Mouse (Mus musculus) kidney, postnatal 0 days (tissue): ENCODE results near the gene Rims1. TPM values are rescaled to one million over a fixed set of nuclear protein-coding genes. Genes with fewer than 3 reads are reported as not detected.

Experiments used
- ATAC-seq: fragments of 200-750 bp; cut with Nextera tagmentation; replicated peaks from 2 replicates; pipeline ENCODE4 v1.8.0; 2017; ENCODE audit warnings: low read depth, moderate number of reproducible peaks, moderate TSS enrichment, moderate library complexity; ENCODE audit not compliant: low FRiP score
- DNase-seq: peaks from one replicate; pipeline ENCODE4 v3.0.0-alpha.2; 2016; ENCODE audit warnings: low spot score
- H3K27ac ChIP-seq: fragments of 300-500 bp; sonication (generic); 2 replicates; pipeline ENCODE4 v1.5.1; 2014; ENCODE audit warnings: mild to moderate bottlenecking
- H3K27me3 ChIP-seq: fragments of 300-500 bp; sonication (generic); 2 replicates; pipeline ENCODE4 v1.6.1; 2014; ENCODE audit warnings: low read length, mixed read lengths; ENCODE audit not compliant: insufficient read depth
- H3K36me3 ChIP-seq: fragments of 300-500 bp; sonication (generic); 2 replicates; pipeline ENCODE4 v1.6.1; 2014; ENCODE audit warnings: low read length, mixed read lengths; ENCODE audit not compliant: insufficient read depth
- H3K4me1 ChIP-seq: fragments of 300-500 bp; sonication (generic); replicated peaks from 2 replicates; pipeline ENCODE4 v1.6.1; 2014; ENCODE audit warnings: antibody characterized with exemption, low read length, mixed read lengths; ENCODE audit not compliant: insufficient read depth
- H3K4me2 ChIP-seq: fragments of 300-500 bp; sonication (generic); 2 replicates; pipeline ENCODE4 v1.6.1; 2014; ENCODE audit warnings: mild to moderate bottlenecking, low read length, moderate library complexity, mixed read lengths
- H3K4me3 ChIP-seq: fragments of 300-500 bp; sonication (generic); replicated peaks from 2 replicates; pipeline ENCODE4 v1.5.1; 2014; ENCODE audit warnings: low read depth, low read length
- H3K9ac ChIP-seq: fragments of 300-500 bp; sonication (generic); 2 replicates; pipeline ENCODE4 v1.6.1; 2014; ENCODE audit warnings: low read depth, low read length
- H3K9me3 ChIP-seq: fragments of 300-500 bp; sonication (generic); replicated peaks from 2 replicates; pipeline ENCODE4 v1.6.1; 2016; ENCODE audit warnings: low read length, inconsistent platforms, mixed read lengths
- CTCF ChIP-seq: IDR thresholded peaks from 2 replicates; pipeline ENCODE4 v1.5.1; 2016; ENCODE audit warnings: antibody characterized with exemption, low read depth, mild to moderate bottlenecking, moderate library complexity
- WGBS: fragments of 180-500 bp; shearing (Covaris S2); extraction: QIAGEN DNeasy Blood & Tissue Kit; methylation state at CpG from one replicate; pipeline ENCODE4 v1.1.7; 2014; 5-methylcytosine and 5-hydroxymethylcytosine counted together
- polyA plus RNA-seq: library from polyadenylated mRNA; unstranded; fragments of >200 nt; fragmentation: Nextera tagmentation; extraction: Ambion mirVana; gene quantifications from 2 replicates; pipeline ENCODE4 v1.2.1, GENCODE M21; 2015

The Rims1 gene
- polyA plus RNA-seq, 1 experiment from 2014 or later: 0.38 TPM

DNA sequence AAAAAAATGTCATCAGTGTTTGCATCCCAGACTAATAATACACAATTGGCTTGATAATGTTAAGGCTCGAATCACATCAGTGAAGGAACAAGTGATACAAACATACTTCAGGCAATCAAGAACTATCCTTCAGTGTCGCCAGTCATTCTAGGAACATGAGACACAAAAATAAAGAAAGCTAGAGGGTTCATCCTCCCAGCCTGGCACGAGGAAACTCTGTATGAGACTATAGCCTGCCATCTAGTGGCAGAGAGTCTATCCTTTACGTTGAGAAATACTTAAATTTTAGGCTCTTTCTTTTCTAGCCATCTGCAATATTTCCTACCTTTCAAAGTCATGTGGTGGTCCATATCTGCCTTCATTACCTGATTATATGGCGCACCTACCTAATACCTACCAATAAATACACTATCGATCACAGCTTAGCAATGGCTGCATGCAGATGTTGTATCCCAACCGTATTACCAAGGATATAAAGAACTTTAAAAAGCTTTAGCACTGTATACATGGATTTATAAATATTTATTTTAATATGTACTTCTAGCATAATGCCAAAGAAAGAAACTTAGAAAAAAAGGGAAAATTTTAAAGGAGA, 318.4 kb downstream of the Rims1 start:
- TF ChIP-seq CTCF: peak; percentile 71
- no peak for ATAC-seq
- 44% methylated on average over 7 of the region's 7 CpGs for WGBS

DNA sequence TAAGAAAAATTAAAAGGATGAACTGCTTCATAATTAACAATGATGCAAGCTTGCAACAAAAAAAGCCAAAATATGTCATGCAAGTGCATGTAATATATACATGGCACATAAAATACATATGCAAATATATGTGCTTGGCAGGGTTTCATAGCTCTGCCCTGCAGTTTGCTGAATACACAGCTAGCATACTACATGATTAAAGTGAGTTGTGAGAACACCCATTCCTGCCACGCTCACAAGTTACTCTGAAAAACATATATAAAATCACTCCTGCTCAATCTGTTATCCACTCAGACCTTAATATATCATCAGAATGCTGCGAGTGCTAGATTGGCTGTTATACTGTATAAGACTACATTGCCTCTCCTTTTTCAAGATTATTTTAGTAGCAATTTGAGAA, 329.6 kb downstream of the Rims1 start:
- H3K27me3 ChIP-seq: no peaks in the 10 kb centered on the region
- DNase-seq: no peak
- no peak for ATAC-seq
- no peaks in the 10 kb centered on the region for H3K4me1 ChIP-seq
- no peak overlapping the region for H3K9ac ChIP-seq
- TF ChIP-seq CTCF: no peak
- 78% methylated on average over 2 of the region's 2 CpGs for WGBS
- no peaks in the 10 kb centered on the region for H3K36me3 ChIP-seq
- no peak overlapping the region for H3K27ac ChIP-seq
- no peak overlapping the region for H3K4me2 ChIP-seq
- H3K4me3 ChIP-seq: no peak overlapping the region
- H3K9me3 ChIP-seq: no peaks in the 10 kb centered on the region

More for the DNA sequence above, 318.4 kb downstream of the Rims1 start:
- Histone ChIP-seq H3K4me1 (no peaks in the 10 kb centered on the region), H3K9ac (no peak overlapping the region), H3K4me2 (no peak overlapping the region), H3K9me3 (no peaks in the 10 kb centered on the region), H3K36me3 (no peaks in the 10 kb centered on the region), H3K27me3 (no peaks in the 10 kb centered on the region), H3K27ac (no peak overlapping the region), H3K4me3 (no peak overlapping the region)
- DNase-seq: peak; percentile 56

DNA sequence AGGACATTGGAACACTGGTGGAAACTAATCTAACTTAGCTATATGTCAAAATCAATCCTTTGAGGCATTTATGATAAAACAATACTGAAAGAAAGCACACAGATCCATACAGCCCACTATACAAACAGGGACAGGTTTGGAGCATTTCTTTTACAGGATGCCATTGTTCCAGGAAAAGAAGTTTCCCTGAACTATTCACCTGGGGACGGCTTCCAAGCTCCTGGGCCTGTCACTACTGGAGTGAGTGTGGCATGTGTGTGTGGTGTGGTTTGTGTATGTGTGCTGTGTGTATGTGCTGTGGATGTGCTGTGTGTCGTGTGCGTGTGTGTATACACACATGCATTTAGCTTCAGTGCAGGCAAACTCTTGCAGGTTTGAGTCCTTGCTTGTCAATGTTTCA, 338.8 kb downstream of the Rims1 start:
- no peak for TF ChIP-seq CTCF
- no peaks in the 10 kb centered on the region for H3K4me1 ChIP-seq
- no peak overlapping the region for H3K9ac ChIP-seq
- H3K4me3 ChIP-seq: no peak overlapping the region
- H3K9me3 ChIP-seq: no peaks in the 10 kb centered on the region
- no peaks in the 10 kb centered on the region for H3K36me3 ChIP-seq
- H3K4me2 ChIP-seq: no peak overlapping the region
- WGBS: 84% methylated on average over 3 of the region's 3 CpGs
- H3K27me3 ChIP-seq: no peaks in the 10 kb centered on the region
- ATAC-seq (no peak), DNase-seq (no peak)
- no peak overlapping the region for H3K27ac ChIP-seq

DNA sequence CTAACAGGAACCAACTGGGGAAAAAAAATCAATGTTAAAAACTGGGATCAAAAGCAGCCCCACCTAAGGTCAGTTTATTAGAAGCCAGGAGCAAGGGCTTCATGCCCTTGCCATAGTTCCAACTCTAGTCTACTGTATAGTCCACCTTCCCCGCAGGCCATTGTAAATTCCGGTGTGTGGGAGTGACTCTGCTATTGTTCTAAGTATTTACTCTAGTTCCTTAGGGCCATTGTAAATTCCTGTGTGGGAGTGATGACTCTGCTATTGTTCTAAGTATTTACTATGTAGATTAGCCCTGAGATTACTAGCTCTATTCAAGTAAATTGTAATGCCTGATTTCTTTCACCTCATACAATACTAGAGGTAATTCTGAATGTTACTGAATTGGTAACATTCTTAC, 339.2 kb downstream of the Rims1 start:
- TF ChIP-seq CTCF: no peak
- H3K36me3 ChIP-seq: no peaks in the 10 kb centered on the region
- ATAC-seq: no peak
- DNase-seq: no peak
- H3K9ac ChIP-seq: no peak overlapping the region
- H3K4me3 ChIP-seq: no peak overlapping the region
- no peak overlapping the region for H3K27ac ChIP-seq
- H3K9me3 ChIP-seq: no peaks in the 10 kb centered on the region
- no peak overlapping the region for H3K4me2 ChIP-seq
- H3K27me3 ChIP-seq: no peaks in the 10 kb centered on the region
- no peaks in the 10 kb centered on the region for H3K4me1 ChIP-seq
- 22% methylated on average over 2 of the region's 2 CpGs for WGBS

DNA sequence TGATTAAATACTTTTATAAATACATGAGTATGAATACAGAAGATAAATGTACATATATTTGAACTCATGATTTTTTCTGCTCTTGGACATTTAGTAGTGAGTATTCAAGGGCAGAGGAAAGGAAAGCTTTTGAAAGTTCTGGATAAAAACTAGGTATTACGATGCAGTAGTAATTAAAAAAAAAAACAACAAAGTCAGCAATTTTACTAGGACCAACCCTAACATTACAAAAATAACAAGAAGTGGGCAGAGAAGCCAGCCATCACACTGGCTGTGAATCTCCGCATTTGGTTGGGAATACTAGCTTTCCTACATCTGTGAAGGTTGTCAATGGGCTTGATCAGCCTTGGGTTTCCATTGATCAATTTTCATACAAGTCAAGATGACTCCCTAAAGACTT, 381.8 kb downstream of the Rims1 start:
- Histone ChIP-seq H3K4me2 (no peak overlapping the region), H3K4me3 (no peak overlapping the region), H3K36me3 (no peaks in the 10 kb centered on the region), H3K4me1 (no peaks in the 10 kb centered on the region), H3K27me3 (no peaks in the 10 kb centered on the region), H3K9ac (no peak overlapping the region), H3K27ac (no peak overlapping the region), H3K9me3 (no peaks in the 10 kb centered on the region)
- TF ChIP-seq CTCF: no peak
- no peak for DNase-seq
- ATAC-seq: no peak
- WGBS: 91% methylated on average over 2 of the region's 2 CpGs

DNA sequence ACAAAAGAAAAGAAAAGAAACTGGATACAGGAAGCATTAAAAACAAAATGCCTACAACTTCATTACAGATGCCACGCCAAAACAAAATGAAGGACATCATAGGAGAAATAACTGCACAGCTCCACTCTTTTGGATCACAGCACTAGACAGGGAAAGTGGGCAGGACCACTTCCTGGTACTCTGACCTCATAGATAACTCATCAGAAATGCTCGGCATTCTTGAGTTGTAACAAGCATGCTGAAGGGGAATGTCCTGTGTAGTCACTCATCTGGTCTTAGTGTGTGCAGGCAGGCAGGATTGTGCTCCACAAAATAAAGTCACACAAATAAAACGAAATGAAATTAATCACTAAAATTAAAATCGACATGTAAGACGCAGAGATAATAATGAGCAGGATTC, 383.7 kb downstream of the Rims1 start:
- H3K27me3 ChIP-seq: no peaks in the 10 kb centered on the region
- no peaks in the 10 kb centered on the region for H3K36me3 ChIP-seq
- DNase-seq (no peak), ATAC-seq (no peak)
- H3K9ac ChIP-seq: no peak overlapping the region
- WGBS: 66% methylated on average over 5 of the region's 5 CpGs
- H3K9me3 ChIP-seq: no peaks in the 10 kb centered on the region
- H3K4me3 ChIP-seq: no peak overlapping the region
- no peak overlapping the region for H3K27ac ChIP-seq
- no peak for TF ChIP-seq CTCF
- H3K4me2 ChIP-seq: no peak overlapping the region
- no peaks in the 10 kb centered on the region for H3K4me1 ChIP-seq

DNA sequence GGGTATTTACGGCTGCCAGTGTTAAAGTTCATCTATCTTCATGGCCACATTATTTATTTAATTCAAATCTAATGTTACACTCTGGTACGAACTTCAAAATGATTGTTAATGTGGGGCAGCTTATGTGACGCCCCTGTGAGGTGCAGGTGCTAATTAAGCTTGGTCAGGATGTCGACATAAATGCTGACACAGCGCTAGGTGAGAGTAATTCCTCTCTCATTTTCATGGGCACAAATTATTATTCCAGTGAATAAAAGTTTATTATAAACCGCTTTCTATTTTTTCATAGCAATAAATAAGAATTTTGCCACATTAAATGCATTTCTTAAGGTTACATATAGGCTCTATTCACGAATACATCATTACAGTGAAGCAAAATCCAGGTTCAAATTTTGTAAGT, 395.6 kb downstream of the Rims1 start:
- TF ChIP-seq CTCF: no peak
- no peak overlapping the region for H3K27ac ChIP-seq
- 72% methylated on average over 7 of the region's 7 CpGs for WGBS
- H3K9me3 ChIP-seq: no peaks in the 10 kb centered on the region
- no peak for ATAC-seq
- H3K36me3 ChIP-seq: no peaks in the 10 kb centered on the region
- no peaks in the 10 kb centered on the region for H3K27me3 ChIP-seq
- no peak overlapping the region for H3K4me2 ChIP-seq
- no peak for DNase-seq
- H3K4me3 ChIP-seq: no peak overlapping the region
- no peaks in the 10 kb centered on the region for H3K4me1 ChIP-seq
- no peak overlapping the region for H3K9ac ChIP-seq
